Mouse (Mus musculus): Measurements from ENCODE around the gene Cd48. TPM values are rescaled to one million over a fixed set of nuclear protein-coding genes. Genes with fewer than 3 reads are reported as not detected.
"Not testable (repeated sequence)": the region's sequence is repeated elsewhere in the genome, so short reads cannot be mapped to it uniquely, and the experiment has no call there.

The Cd48 gene
- total and polyA plus RNA-seq, 2 experiments from 2014 or later: 0.77 to 0.99 TPM

- TF ChIP-seq CTCF (IDR thresholded peaks at IDR 0.05): peak; percentile 59
- WGBS: 15% methylated on average over 6 of the region's 6 CpGs
- peak; percentile 79 for DNase-seq (ENCODE audit: low spot score)
Observed at GRCm38 (mm10) chr1:171698983-171699382, 17.2 kb downstream of the Cd48 start.

GRCm38 (mm10) chr1:171713736-171714135, 31.9 kb downstream of the Cd48 start:
- not testable (repeated sequence) for DNase-seq (ENCODE audit: low spot score); H3K9me3 ChIP-seq (ENCODE audit: low read length); H3K36me3 ChIP-seq (ENCODE audit: insufficient read depth, low read length); ATAC-seq (ENCODE audit: low FRiP score); H3K27ac ChIP-seq (ENCODE audit: low read depth, low read length); H3K4me1 ChIP-seq (ENCODE audit: insufficient read depth, low read length); H3K4me2 ChIP-seq (ENCODE audit: low read depth, low read length, poor library complexity, severe bottlenecking); H3K9ac ChIP-seq (replicated peaks; ENCODE audit: low read length, poor library complexity, severe bottlenecking); H3K4me3 ChIP-seq (ENCODE audit: low read depth, low read length); H3K27me3 ChIP-seq (ENCODE audit: insufficient read depth, low read length)
- WGBS: 88% methylated on average over 1 of the region's 1 CpGs

More at GRCm38 (mm10) chr1:171698983-171699382, 17.2 kb downstream of the Cd48 start:
- no peak overlapping the region for H3K27ac ChIP-seq (ENCODE audit: low read depth, low read length)
- ATAC-seq (ENCODE audit: low FRiP score): peak; percentile 70; the same call in 1 of the 2 replicates
- H3K4me1 ChIP-seq (ENCODE audit: insufficient read depth, low read length): no peaks in the 10 kb centered on the region
- no peaks in the 10 kb centered on the region for H3K9me3 ChIP-seq (ENCODE audit: low read length)
- no peak overlapping the region for H3K4me3 ChIP-seq (ENCODE audit: low read depth, low read length)
- no peaks in the 10 kb centered on the region for H3K27me3 ChIP-seq (ENCODE audit: insufficient read depth, low read length)
- no peaks in the 10 kb centered on the region for H3K36me3 ChIP-seq (ENCODE audit: insufficient read depth, low read length)
- H3K9ac ChIP-seq (replicated peaks; ENCODE audit: low read length, poor library complexity, severe bottlenecking): no peak overlapping the region
- H3K4me2 ChIP-seq (ENCODE audit: low read depth, low read length, poor library complexity, severe bottlenecking): no peak overlapping the region

GRCm38 (mm10) chr1:171715434-171715833, 33.6 kb downstream of the Cd48 start:
- ATAC-seq (ENCODE audit: low FRiP score) (no peak), DNase-seq (ENCODE audit: low spot score) (no peak)
- Histone ChIP-seq H3K4me3 (ENCODE audit: low read depth, low read length) (no peak overlapping the region), H3K27ac (ENCODE audit: low read depth, low read length) (no peak overlapping the region), H3K36me3 (ENCODE audit: insufficient read depth, low read length) (no peaks in the 10 kb centered on the region), H3K9me3 (ENCODE audit: low read length) (no peaks in the 10 kb centered on the region), H3K27me3 (ENCODE audit: insufficient read depth, low read length) (no peaks in the 10 kb centered on the region), H3K4me1 (ENCODE audit: insufficient read depth, low read length) (no peaks in the 10 kb centered on the region), H3K4me2 (ENCODE audit: low read depth, low read length, poor library complexity, severe bottlenecking) (no peak overlapping the region), H3K9ac (replicated peaks; ENCODE audit: low read length, poor library complexity, severe bottlenecking) (no peak overlapping the region)
- no peak for TF ChIP-seq CTCF (IDR thresholded peaks at IDR 0.05)
- WGBS: 84% methylated on average over 2 of the region's 2 CpGs

GRCm38 (mm10) chr1:171716232-171716631, 34.4 kb downstream of the Cd48 start:
- H3K9me3 ChIP-seq (ENCODE audit: low read length): no peaks in the 10 kb centered on the region
- H3K4me3 ChIP-seq (ENCODE audit: low read depth, low read length): no peak overlapping the region
- H3K4me1 ChIP-seq (ENCODE audit: insufficient read depth, low read length): no peaks in the 10 kb centered on the region
- WGBS: 95% methylated on average over 1 of the region's 1 CpGs
- TF ChIP-seq CTCF (IDR thresholded peaks at IDR 0.05): no peak
- no peak overlapping the region for H3K9ac ChIP-seq (replicated peaks; ENCODE audit: low read length, poor library complexity, severe bottlenecking)
- no peak overlapping the region for H3K27ac ChIP-seq (ENCODE audit: low read depth, low read length)
- no peak for DNase-seq (ENCODE audit: low spot score)
- no peaks in the 10 kb centered on the region for H3K36me3 ChIP-seq (ENCODE audit: insufficient read depth, low read length)
- ATAC-seq (ENCODE audit: low FRiP score): no peak
- H3K27me3 ChIP-seq (ENCODE audit: insufficient read depth, low read length): no peaks in the 10 kb centered on the region
- H3K4me2 ChIP-seq (ENCODE audit: low read depth, low read length, poor library complexity, severe bottlenecking): no peak overlapping the region

DNA sequence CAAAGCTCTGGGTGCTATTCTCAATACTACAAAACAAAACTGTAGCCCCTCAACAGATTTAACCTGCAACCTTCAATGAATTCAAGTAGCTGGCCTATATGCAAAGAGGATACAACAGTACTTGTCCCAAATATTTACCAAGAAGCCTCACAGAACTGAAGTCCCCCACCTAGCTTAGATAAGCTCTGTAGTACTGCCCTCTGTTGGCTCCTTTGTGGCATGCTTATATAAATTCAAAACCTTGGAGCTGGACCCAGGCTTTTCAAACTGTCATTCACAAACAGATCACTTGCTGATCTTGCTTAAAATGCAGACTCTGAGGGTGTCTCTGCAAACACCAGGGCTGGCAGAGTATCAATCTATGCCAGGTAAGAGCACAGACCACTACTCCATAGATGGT, 49.4 kb downstream of the Cd48 start:
- Histone ChIP-seq H3K9ac (replicated peaks; ENCODE audit: low read length, poor library complexity, severe bottlenecking) (no peak overlapping the region), H3K4me2 (ENCODE audit: low read depth, low read length, poor library complexity, severe bottlenecking) (no peak overlapping the region), H3K4me1 (ENCODE audit: insufficient read depth, low read length) (no peaks in the 10 kb centered on the region), H3K4me3 (ENCODE audit: low read depth, low read length) (no peak overlapping the region), H3K9me3 (ENCODE audit: low read length) (no peaks in the 10 kb centered on the region), H3K27me3 (ENCODE audit: insufficient read depth, low read length) (no peaks in the 10 kb centered on the region), H3K27ac (ENCODE audit: low read depth, low read length) (no peak overlapping the region), H3K36me3 (ENCODE audit: insufficient read depth, low read length) (no peaks in the 10 kb centered on the region)
- ATAC-seq (ENCODE audit: low FRiP score): no peak
- DNase-seq (ENCODE audit: low spot score): no peak
- 0 out of 2 replicates have a peak, but pooled peaks have one; percentile 18 for TF ChIP-seq CTCF (IDR thresholded peaks at IDR 0.05)

- TF ChIP-seq CTCF (IDR thresholded peaks at IDR 0.05): no peak
Observed at GRCm38 (mm10) chr1:171734898-171735297, 53.1 kb downstream of the Cd48 start.

More at GRCm38 (mm10) chr1:171734898-171735297, 53.1 kb downstream of the Cd48 start:
- DNase-seq (ENCODE audit: low spot score) (no peak), ATAC-seq (ENCODE audit: low FRiP score) (no peak)
- Histone ChIP-seq H3K27ac (ENCODE audit: low read depth, low read length) (no peak overlapping the region), H3K4me1 (ENCODE audit: insufficient read depth, low read length) (no peaks in the 10 kb centered on the region), H3K27me3 (ENCODE audit: insufficient read depth, low read length) (no peaks in the 10 kb centered on the region), H3K9ac (replicated peaks; ENCODE audit: low read length, poor library complexity, severe bottlenecking) (no peak overlapping the region), H3K4me3 (ENCODE audit: low read depth, low read length) (no peak overlapping the region), H3K36me3 (ENCODE audit: insufficient read depth, low read length) (no peaks in the 10 kb centered on the region), H3K4me2 (ENCODE audit: low read depth, low read length, poor library complexity, severe bottlenecking) (no peak overlapping the region), H3K9me3 (ENCODE audit: low read length) (no peaks in the 10 kb centered on the region)
- 91% methylated on average over 6 of the region's 6 CpGs for WGBS

Measured in midbrain, postnatal 0 days (tissue).